Mouse (Mus musculus): ENCODE results near the gene Grin2d.

GRCm38 (mm10) chr7:45785388-45786135, 92.6 kb downstream of the Grin2d start:
- TF ChIP-seq CTCF (IDR thresholded peaks at IDR 0.05; ENCODE audit: low read depth, low read length) = no peak
- TF ChIP-seq POLR2A (IDR thresholded peaks at IDR 0.05; ENCODE audit: insufficient read depth, low read length) = no peak
